Mouse (Mus musculus) neural tube, embryonic 14.5 days (tissue): Measurements from ENCODE around the gene Rhbdd1. TPM values are rescaled to one million over a fixed set of nuclear protein-coding genes. Genes with fewer than 3 reads are reported as not detected.

Experiments used
- ATAC-seq: fragments of 200-750 bp; cut with Nextera tagmentation; 2 replicates; pipeline ENCODE4 v1.8.0; 2017; ENCODE audit warnings: low read depth, mild to moderate bottlenecking, moderate TSS enrichment, moderate library complexity
- H3K27ac ChIP-seq: fragments of 300-500 bp; sonication (generic); 2 replicates; pipeline ENCODE4 v1.5.1; 2014; ENCODE audit warnings: low read depth, mild to moderate bottlenecking, control low read depth, low read length, moderate library complexity, mixed read lengths
- H3K27me3 ChIP-seq: fragments of 300-500 bp; sonication (generic); 2 replicates; pipeline ENCODE4 v1.6.1; 2014; ENCODE audit warnings: low read length; ENCODE audit not compliant: control insufficient read depth, insufficient read depth
- H3K36me3 ChIP-seq: fragments of 300-500 bp; sonication (generic); 2 replicates; pipeline ENCODE4 v1.6.1; 2014; ENCODE audit warnings: low read length, mixed read lengths; ENCODE audit not compliant: control insufficient read depth, insufficient read depth
- H3K4me1 ChIP-seq: fragments of 300-500 bp; sonication (generic); 2 replicates; pipeline ENCODE4 v1.6.1; 2014; ENCODE audit warnings: low read length; ENCODE audit not compliant: control insufficient read depth, insufficient read depth
- H3K4me2 ChIP-seq: fragments of 300-500 bp; sonication (generic); 2 replicates; pipeline ENCODE4 v1.6.1; 2014; ENCODE audit warnings: mild to moderate bottlenecking, low read depth, low read length, control low read depth
- H3K4me3 ChIP-seq: fragments of 300-500 bp; sonication (generic); 2 replicates; pipeline ENCODE4 v1.5.1; 2014; ENCODE audit warnings: low read depth, low read length, control low read depth, mixed read lengths
- H3K9ac ChIP-seq: fragments of 300-500 bp; sonication (generic); replicated peaks from 2 replicates; pipeline ENCODE4 v1.6.1; 2014; ENCODE audit warnings: low read depth, mild to moderate bottlenecking, control low read depth, low read length, mixed read lengths
- H3K9me3 ChIP-seq: fragments of 300-500 bp; sonication (generic); 2 replicates; pipeline ENCODE4 v1.6.1; 2016; ENCODE audit warnings: low read length; ENCODE audit not compliant: control insufficient read depth
- WGBS: fragments of 180-500 bp; shearing (Covaris S2); extraction: QIAGEN DNeasy Blood & Tissue Kit; methylation state at CpG from one replicate; pipeline ENCODE4 v1.1.7; 2014; 5-methylcytosine and 5-hydroxymethylcytosine counted together
- polyA plus RNA-seq: library from polyadenylated mRNA; unstranded; fragments of >200 nt; fragmentation: Nextera tagmentation; extraction: Ambion mirVana; gene quantifications from 2 replicates; pipeline ENCODE4 v1.2.1, GENCODE M21; 2014

The Rhbdd1 gene
- polyA plus RNA-seq, 1 experiment from 2014 or later, result 2.7 TPM

GRCm38 (mm10) chr1:82289990-82290681, 26.1 kb upstream of the Rhbdd1 start:
- H3K27ac ChIP-seq, result peak overlapping the region; percentile 96
- H3K9me3 ChIP-seq, result no peaks in the 10 kb centered on the region
- WGBS, result under 1% methylated on average over 45 of the region's 45 CpGs
- no peaks in the 10 kb centered on the region for H3K27me3 ChIP-seq
- H3K9ac ChIP-seq, result peak overlapping the region; percentile 85
- H3K36me3 ChIP-seq, result no peaks in the 10 kb centered on the region; the same call in 1 of the 2 replicates
- H3K4me2 ChIP-seq, result peak overlapping the region; percentile 84
- H3K4me3 ChIP-seq, result peak overlapping the region; percentile 72
- ATAC-seq, result no peak
- H3K4me1 ChIP-seq, result peaks cover 37% of the 10 kb centered on the region

GRCm38 (mm10) chr1:82290723-82291150, 25.5 kb upstream of the Rhbdd1 start:
- H3K4me3 ChIP-seq, result peak overlapping the region; percentile 72
- WGBS, result under 1% methylated on average over 31 of the region's 31 CpGs
- H3K4me2 ChIP-seq, result peak overlapping the region; percentile 84
- no peaks in the 10 kb centered on the region for H3K9me3 ChIP-seq
- ATAC-seq, result peak; percentile 50
- no peaks in the 10 kb centered on the region for H3K27me3 ChIP-seq
- H3K9ac ChIP-seq, result peak overlapping the region; percentile 85
- peak overlapping the region; percentile 96 for H3K27ac ChIP-seq
- no peaks in the 10 kb centered on the region; the same call in 1 of the 2 replicates for H3K36me3 ChIP-seq
- peaks cover 37% of the 10 kb centered on the region for H3K4me1 ChIP-seq

- H3K9me3 ChIP-seq, result no peaks in the 10 kb centered on the region
- no peaks in the 10 kb centered on the region; the same call in 1 of the 2 replicates for H3K36me3 ChIP-seq
- under 1% methylated on average over 47 of the region's 60 CpGs for WGBS
- H3K4me3 ChIP-seq, result peak within 1 kb of the TSS; percentile 72
- H3K9ac ChIP-seq, result peak within 1 kb of the TSS; percentile 85
- H3K4me1 ChIP-seq, result peaks cover 37% of the 10 kb centered on the region
- H3K27ac ChIP-seq, result peak within 1 kb of the TSS; percentile 96
- ATAC-seq, result peak; percentile 81
- H3K27me3 ChIP-seq, result no peaks in the 10 kb centered on the region
- H3K4me2 ChIP-seq, result peak within 1 kb of the TSS; percentile 84
These were observed 25.0 kb upstream of the Rhbdd1 start, which contains the start of gene Irs1 for GRCm38 (mm10) chr1:82291151-82291797. Irs1 (minus strand) TSS chr1:82291416.

GRCm38 (mm10) chr1:82291930-82292712, 24.1 kb upstream of the Rhbdd1 start:
- H3K4me2 ChIP-seq, result peak overlapping the region; percentile 84
- no peak for ATAC-seq
- H3K4me3 ChIP-seq, result peak overlapping the region; percentile 72
- H3K9me3 ChIP-seq, result no peaks in the 10 kb centered on the region
- WGBS, result under 1% methylated on average over 22 of the region's 23 CpGs
- H3K36me3 ChIP-seq, result no peaks in the 10 kb centered on the region; the same call in 1 of the 2 replicates
- H3K27ac ChIP-seq, result peak overlapping the region; percentile 96
- H3K27me3 ChIP-seq, result no peaks in the 10 kb centered on the region
- peak overlapping the region; percentile 85 for H3K9ac ChIP-seq
- peaks cover 30% of the 10 kb centered on the region for H3K4me1 ChIP-seq

- H3K36me3 ChIP-seq, result no peaks in the 10 kb centered on the region; the same call in 1 of the 2 replicates
- no peaks in the 10 kb centered on the region for H3K9me3 ChIP-seq
- peak overlapping the region; percentile 72 for H3K4me3 ChIP-seq
- peak; percentile 86 for ATAC-seq
- H3K9ac ChIP-seq, result peak overlapping the region; percentile 35; the same call in 1 of the 2 replicates
- peak overlapping the region; percentile 84 for H3K4me2 ChIP-seq
- no peaks in the 10 kb centered on the region for H3K27me3 ChIP-seq
- 0% methylated on average over 13 of the region's 13 CpGs for WGBS
- peak overlapping the region; percentile 74 for H3K27ac ChIP-seq
- H3K4me1 ChIP-seq, result peaks cover 23% of the 10 kb centered on the region
These were observed 23.5 kb upstream of the Rhbdd1 start for GRCm38 (mm10) chr1:82292771-82293170.

GRCm38 (mm10) chr1:82294102-82294501, 22.1 kb upstream of the Rhbdd1 start:
- H3K4me3 ChIP-seq, result no peak overlapping the region
- no peak overlapping the region for H3K4me2 ChIP-seq
- peaks cover 11% of the 10 kb centered on the region for H3K4me1 ChIP-seq
- no peaks in the 10 kb centered on the region for H3K36me3 ChIP-seq
- H3K27me3 ChIP-seq, result no peaks in the 10 kb centered on the region
- no peaks in the 10 kb centered on the region for H3K9me3 ChIP-seq
- ATAC-seq, result no peak
- WGBS, result 10% methylated on average over 6 of the region's 6 CpGs
- H3K27ac ChIP-seq, result no peak overlapping the region
- no peak overlapping the region for H3K9ac ChIP-seq

- no peak overlapping the region for H3K27ac ChIP-seq
- no peaks in the 10 kb centered on the region for H3K9me3 ChIP-seq
- no peaks in the 10 kb centered on the region for H3K27me3 ChIP-seq
- no peak overlapping the region for H3K4me2 ChIP-seq
- no peak for ATAC-seq
- WGBS, result 50% methylated on average over 1 of the region's 1 CpGs
- no peaks in the 10 kb centered on the region for H3K4me1 ChIP-seq
- no peak overlapping the region for H3K4me3 ChIP-seq
- H3K9ac ChIP-seq, result no peak overlapping the region
- no peaks in the 10 kb centered on the region for H3K36me3 ChIP-seq
These were observed 17.7 kb upstream of the Rhbdd1 start for GRCm38 (mm10) chr1:82298586-82298985.

- H3K4me1 ChIP-seq, result 0 out of 2 replicates have a peak, but pooled peaks cover 2% of the 10 kb centered on the region
- H3K27ac ChIP-seq, result no peak overlapping the region
- H3K36me3 ChIP-seq, result no peaks in the 10 kb centered on the region
- peak; percentile 51; the same call in 1 of the 2 replicates for ATAC-seq
- H3K4me3 ChIP-seq, result no peak overlapping the region
- H3K4me2 ChIP-seq, result no peak overlapping the region
- WGBS, result 26% methylated on average over 3 of the region's 3 CpGs
- H3K9me3 ChIP-seq, result no peaks in the 10 kb centered on the region
- H3K27me3 ChIP-seq, result no peaks in the 10 kb centered on the region
- no peak overlapping the region for H3K9ac ChIP-seq
These were observed 11.8 kb upstream of the Rhbdd1 start for GRCm38 (mm10) chr1:82304483-82304882.
